Mouse (Mus musculus): ENCODE data around the gene Ms4a4c. TPM values are rescaled to one million over a fixed set of nuclear protein-coding genes. Genes with fewer than 3 reads are reported as not detected.

The Ms4a4c gene
- 0.69 and 1.1 TPM in 2 replicates for polyA plus RNA-seq (2015; fragmentation: Nextera tagmentation; extraction: Ambion mirVana)

DNA sequence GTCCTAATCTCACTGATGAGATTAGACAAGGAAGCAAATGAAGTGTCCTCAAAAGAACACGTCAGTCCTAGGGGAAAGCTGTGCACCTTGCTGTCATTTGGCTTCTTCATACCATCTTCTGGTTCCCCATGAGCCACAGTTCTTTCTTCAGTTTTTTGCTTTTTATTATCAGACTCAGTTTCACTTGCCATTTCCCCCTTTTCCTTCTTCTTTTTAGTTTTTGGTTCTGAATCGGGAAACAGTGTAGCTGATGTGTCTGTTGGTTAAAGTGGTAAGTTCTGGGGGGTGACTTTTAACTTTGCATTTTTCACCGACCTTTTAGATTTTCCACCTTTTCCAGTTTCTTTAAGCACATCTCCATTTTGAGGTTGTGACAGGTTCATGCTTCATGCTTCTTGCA is at the start of gene Ms4a4c:
Gene Ms4a4c (plus strand): TSS at position 244 of the 400 bp plus-strand sequence.
- H3K4me1 ChIP-seq, result no peaks in the 10 kb centered on the region
- no peak within 1 kb of the TSS for H3K27ac ChIP-seq (replicated peaks)
- no peak within 1 kb of the TSS for H3K4me2 ChIP-seq
- ATAC-seq (ENCODE audit: low FRiP score), result no peak
- H3K9me3 ChIP-seq (replicated peaks), result no peaks in the 10 kb centered on the region
- H3K4me3 ChIP-seq (replicated peaks), result no peak within 1 kb of the TSS
- no peaks in the 10 kb centered on the region for H3K27me3 ChIP-seq (replicated peaks)
- no peak within 1 kb of the TSS for H3K9ac ChIP-seq (replicated peaks)
- H3K36me3 ChIP-seq, result no peaks in the 10 kb centered on the region
- 89% methylated on average over 3 of the region's 3 CpGs for WGBS

DNA sequence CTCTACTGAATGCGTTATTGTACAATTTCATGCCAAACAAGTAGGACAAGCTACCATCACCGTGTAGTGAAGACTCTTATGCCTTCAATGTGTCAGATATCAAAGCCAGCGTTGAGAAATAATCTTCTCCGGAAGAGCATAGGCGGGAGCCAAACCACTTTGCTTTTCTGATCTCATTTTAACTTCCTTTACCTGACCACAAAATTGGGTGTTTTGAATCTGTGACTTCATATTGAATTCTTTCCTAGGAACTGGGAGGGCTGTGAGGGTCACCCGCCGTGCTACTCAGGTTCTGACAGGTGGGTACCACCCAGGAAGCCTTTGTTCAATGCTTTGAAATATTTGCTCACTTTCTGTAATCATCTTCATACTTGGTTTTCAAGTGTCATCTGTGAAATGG is 48.8 kb upstream of the Ms4a4c start:
- Histone ChIP-seq H3K4me2 (no peak overlapping the region), H3K9ac (replicated peaks) (no peak overlapping the region), H3K4me3 (replicated peaks) (no peak overlapping the region), H3K27me3 (replicated peaks) (no peaks in the 10 kb centered on the region), H3K36me3 (no peaks in the 10 kb centered on the region), H3K9me3 (replicated peaks) (no peaks in the 10 kb centered on the region), H3K4me1 (no peaks in the 10 kb centered on the region), H3K27ac (replicated peaks) (no peak overlapping the region)
- no peak for ATAC-seq (ENCODE audit: low FRiP score)
- WGBS, result 82% methylated on average over 7 of the region's 7 CpGs

DNA sequence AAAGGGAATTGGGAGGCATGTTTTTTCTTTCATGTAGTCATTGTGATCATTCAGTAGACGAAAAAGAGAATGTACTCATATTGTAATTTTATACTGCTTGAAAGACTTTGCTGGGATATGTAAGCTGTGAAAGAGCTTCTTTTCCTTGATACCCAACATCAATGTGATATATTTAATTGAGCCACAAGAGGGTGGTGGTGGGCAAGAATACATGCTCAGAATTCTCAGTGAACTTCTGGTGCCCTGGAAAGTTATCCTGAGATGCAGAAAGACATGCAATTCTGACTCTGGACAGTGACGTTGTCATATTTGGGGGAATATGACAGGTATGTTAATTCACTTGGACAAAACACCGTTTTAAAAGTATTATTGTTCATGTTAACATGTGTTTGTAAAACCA is 44.5 kb upstream of the Ms4a4c start:
- no peak for ATAC-seq (ENCODE audit: low FRiP score)
- Histone ChIP-seq H3K4me2 (no peak overlapping the region), H3K4me1 (no peaks in the 10 kb centered on the region), H3K27me3 (replicated peaks) (no peaks in the 10 kb centered on the region), H3K36me3 (no peaks in the 10 kb centered on the region), H3K4me3 (replicated peaks) (no peak overlapping the region), H3K9me3 (replicated peaks) (no peaks in the 10 kb centered on the region), H3K27ac (replicated peaks) (no peak overlapping the region), H3K9ac (replicated peaks) (no peak overlapping the region)
- 63% methylated on average over 3 of the region's 3 CpGs for WGBS

DNA sequence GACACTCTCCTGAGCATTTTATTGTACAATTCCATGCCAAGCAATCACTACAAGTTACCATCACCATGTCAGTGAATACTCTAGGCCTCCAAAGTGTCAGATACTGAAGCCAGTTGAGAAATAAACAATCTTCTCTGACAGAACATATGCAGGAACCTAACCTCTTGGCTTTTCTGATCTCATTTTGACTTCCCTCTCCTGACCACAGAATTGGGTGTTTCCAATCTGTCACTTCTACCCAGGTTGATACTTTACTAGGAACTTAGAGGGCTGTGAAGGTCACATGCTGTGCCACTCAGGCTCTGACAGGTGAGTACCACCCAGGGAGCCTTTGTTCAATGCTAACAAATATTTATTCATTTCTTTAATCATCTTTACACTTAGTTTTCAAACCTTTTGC is 42.6 kb upstream of the Ms4a4c start:
- no peak overlapping the region for H3K9ac ChIP-seq (replicated peaks)
- no peak overlapping the region for H3K4me2 ChIP-seq
- H3K27ac ChIP-seq (replicated peaks), result no peak overlapping the region
- ATAC-seq (ENCODE audit: low FRiP score), result no peak
- no peaks in the 10 kb centered on the region for H3K9me3 ChIP-seq (replicated peaks)
- no peaks in the 10 kb centered on the region for H3K4me1 ChIP-seq
- no peaks in the 10 kb centered on the region for H3K27me3 ChIP-seq (replicated peaks)
- no peaks in the 10 kb centered on the region for H3K36me3 ChIP-seq
- H3K4me3 ChIP-seq (replicated peaks), result no peak overlapping the region

GRCm38 (mm10) chr19:11368310-11368709 is 36.3 kb upstream of the Ms4a4c start:
- Histone ChIP-seq H3K27ac (replicated peaks) (no peak overlapping the region), H3K4me3 (replicated peaks) (no peak overlapping the region), H3K9me3 (replicated peaks) (no peaks in the 10 kb centered on the region), H3K4me2 (no peak overlapping the region), H3K27me3 (replicated peaks) (no peaks in the 10 kb centered on the region), H3K9ac (replicated peaks) (no peak overlapping the region), H3K4me1 (no peaks in the 10 kb centered on the region), H3K36me3 (no peaks in the 10 kb centered on the region)
- ATAC-seq (ENCODE audit: low FRiP score), result no peak
- 86% methylated on average over 3 of the region's 3 CpGs for WGBS

- Histone ChIP-seq H3K4me2 (no peak overlapping the region), H3K27me3 (replicated peaks) (no peaks in the 10 kb centered on the region), H3K9ac (replicated peaks) (no peak overlapping the region), H3K27ac (replicated peaks) (no peak overlapping the region), H3K4me1 (no peaks in the 10 kb centered on the region), H3K9me3 (replicated peaks) (no peaks in the 10 kb centered on the region), H3K4me3 (replicated peaks) (no peak overlapping the region), H3K36me3 (no peaks in the 10 kb centered on the region)
- ATAC-seq (ENCODE audit: low FRiP score), result no peak
These were observed 33.4 kb upstream of the Ms4a4c start for GRCm38 (mm10) chr19:11371181-11371580.

- no peak within 1 kb of the TSS for H3K9ac ChIP-seq (replicated peaks)
- no peaks in the 10 kb centered on the region for H3K27me3 ChIP-seq (replicated peaks)
- no peak for ATAC-seq (ENCODE audit: low FRiP score)
- H3K4me2 ChIP-seq, result no peak within 1 kb of the TSS
- H3K4me1 ChIP-seq, result no peaks in the 10 kb centered on the region
- no peaks in the 10 kb centered on the region for H3K36me3 ChIP-seq
- no peak within 1 kb of the TSS for H3K4me3 ChIP-seq (replicated peaks)
- H3K27ac ChIP-seq (replicated peaks), result no peak within 1 kb of the TSS
- WGBS, result 82% methylated on average over 2 of the region's 2 CpGs
- H3K9me3 ChIP-seq (replicated peaks), result no peaks in the 10 kb centered on the region
These were observed 29.3 kb upstream of the Ms4a4c start, which contains the start of gene Ms4a4a for GRCm38 (mm10) chr19:11375273-11375672. Gene Ms4a4a, plus strand, starts transcription at chr19:11375523.

GRCm38 (mm10) chr19:11376399-11376798 is 28.2 kb upstream of the Ms4a4c start:
- no peaks in the 10 kb centered on the region for H3K9me3 ChIP-seq (replicated peaks)
- H3K4me3 ChIP-seq (replicated peaks), result no peak overlapping the region
- H3K4me2 ChIP-seq, result no peak overlapping the region
- no peak overlapping the region for H3K27ac ChIP-seq (replicated peaks)
- H3K27me3 ChIP-seq (replicated peaks), result no peaks in the 10 kb centered on the region
- no peaks in the 10 kb centered on the region for H3K36me3 ChIP-seq
- no peaks in the 10 kb centered on the region for H3K4me1 ChIP-seq
- ATAC-seq (ENCODE audit: low FRiP score), result no peak
- no peak overlapping the region for H3K9ac ChIP-seq (replicated peaks)
- 81% methylated on average over 2 of the region's 2 CpGs for WGBS

GRCm38 (mm10) chr19:11387109-11387508 is 17.5 kb upstream of the Ms4a4c start:
- H3K4me2 ChIP-seq, result no peak overlapping the region
- no peak overlapping the region for H3K27ac ChIP-seq (replicated peaks)
- H3K9ac ChIP-seq (replicated peaks), result no peak overlapping the region
- H3K27me3 ChIP-seq (replicated peaks), result no peaks in the 10 kb centered on the region
- H3K9me3 ChIP-seq (replicated peaks), result no peaks in the 10 kb centered on the region
- no peak overlapping the region for H3K4me3 ChIP-seq (replicated peaks)
- H3K36me3 ChIP-seq, result no peaks in the 10 kb centered on the region
- no peaks in the 10 kb centered on the region for H3K4me1 ChIP-seq
- WGBS, result 85% methylated on average over 2 of the region's 2 CpGs
- no peak for ATAC-seq (ENCODE audit: low FRiP score)

DNA sequence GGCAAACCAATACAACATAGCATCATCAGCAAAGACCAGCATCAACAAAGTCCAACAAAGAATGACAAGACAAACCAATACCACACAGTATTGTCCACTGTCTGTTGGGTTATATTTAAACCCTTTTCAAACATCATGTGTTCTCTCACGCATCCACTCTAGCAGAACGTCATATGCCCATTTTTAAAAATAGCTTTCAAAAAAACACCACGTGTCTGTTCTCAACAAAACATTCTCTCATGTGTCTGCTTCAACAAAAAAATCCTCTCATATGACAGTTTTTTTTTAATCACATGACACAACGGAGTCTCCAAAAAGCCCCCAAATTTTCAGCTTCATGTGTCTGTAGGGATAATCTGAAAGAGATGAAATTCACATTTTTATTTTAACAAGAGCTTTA is 16.9 kb upstream of the Ms4a4c start:
- 90% methylated on average over 4 of the region's 4 CpGs for WGBS

DNA sequence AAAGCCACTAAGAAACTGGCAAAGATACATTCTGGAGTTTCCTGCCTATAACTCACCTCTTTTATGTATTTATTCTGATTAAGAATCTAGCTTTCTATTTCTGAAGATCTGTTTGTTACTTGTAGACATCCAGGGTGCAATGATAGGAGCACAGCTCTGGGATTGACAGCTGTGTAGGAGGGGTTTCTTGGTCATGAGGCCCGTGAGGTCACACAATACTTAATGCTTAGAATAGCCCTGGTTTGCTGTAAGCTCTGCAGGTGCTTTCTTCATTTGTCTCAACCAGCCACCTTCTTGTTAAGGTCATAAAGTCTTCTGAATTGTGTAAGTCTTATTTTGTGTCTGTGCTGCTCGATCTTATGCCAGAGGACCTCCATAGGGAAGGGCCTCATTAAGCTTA is 15.6 kb upstream of the Ms4a4c start:
- Histone ChIP-seq H3K27ac (replicated peaks) (no peak overlapping the region), H3K4me3 (replicated peaks) (no peak overlapping the region), H3K36me3 (no peaks in the 10 kb centered on the region), H3K9ac (replicated peaks) (no peak overlapping the region), H3K4me2 (no peak overlapping the region), H3K9me3 (replicated peaks) (no peaks in the 10 kb centered on the region), H3K4me1 (no peaks in the 10 kb centered on the region), H3K27me3 (replicated peaks) (no peaks in the 10 kb centered on the region)
- 78% methylated on average over 2 of the region's 2 CpGs for WGBS
- ATAC-seq (ENCODE audit: low FRiP score), result no peak

More for the DNA sequence above, 16.9 kb upstream of the Ms4a4c start:
- Histone ChIP-seq H3K36me3 (no peaks in the 10 kb centered on the region), H3K27ac (replicated peaks) (no peak overlapping the region), H3K4me2 (no peak overlapping the region), H3K9me3 (replicated peaks) (no peaks in the 10 kb centered on the region), H3K4me3 (replicated peaks) (no peak overlapping the region), H3K9ac (replicated peaks) (no peak overlapping the region), H3K27me3 (replicated peaks) (no peaks in the 10 kb centered on the region), H3K4me1 (no peaks in the 10 kb centered on the region)
- ATAC-seq (ENCODE audit: low FRiP score), result no peak

DNA sequence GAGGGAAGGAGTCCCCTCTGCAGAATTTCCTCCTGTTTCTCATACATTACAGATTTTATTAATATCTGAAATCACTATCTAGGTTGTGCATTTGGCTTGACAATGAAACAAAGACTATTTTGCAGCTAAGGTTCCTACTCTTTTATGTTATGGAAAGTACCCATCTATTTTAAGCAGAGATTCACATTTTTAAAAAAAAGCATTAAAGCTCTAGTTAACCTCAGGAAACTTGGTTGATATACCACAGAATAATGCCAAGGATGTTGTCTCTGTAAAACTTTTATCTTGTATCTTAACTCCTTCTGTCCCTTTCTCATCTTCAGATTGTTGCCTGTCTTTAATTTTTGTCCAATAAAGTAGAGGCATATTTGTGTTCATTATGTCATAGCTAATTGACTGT is 8.8 kb upstream of the Ms4a4c start:
- no peaks in the 10 kb centered on the region for H3K9me3 ChIP-seq (replicated peaks)
- H3K4me1 ChIP-seq, result no peaks in the 10 kb centered on the region
- no peak for ATAC-seq (ENCODE audit: low FRiP score)

DNA sequence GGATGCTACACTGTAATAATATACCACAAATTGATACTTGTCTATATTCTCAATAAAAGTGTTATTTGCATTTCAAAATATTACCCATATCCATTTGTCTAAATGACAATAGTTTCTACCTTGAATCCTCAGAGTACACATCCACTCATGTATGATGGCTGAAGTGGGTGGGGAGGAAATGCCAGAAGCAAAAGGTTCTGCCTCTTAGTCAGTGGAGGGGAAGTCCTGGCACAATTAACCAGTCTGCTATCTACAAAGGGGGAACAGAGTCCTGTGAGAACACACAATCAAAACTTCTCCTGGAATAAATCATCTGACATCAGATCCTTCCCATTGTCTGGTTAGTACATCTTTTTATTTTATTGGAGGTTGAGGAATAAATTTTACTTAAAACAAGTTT is 2.9 kb downstream of the Ms4a4c start:
- H3K4me2 ChIP-seq, result no peak overlapping the region
- H3K27ac ChIP-seq (replicated peaks), result no peak overlapping the region
- no peaks in the 10 kb centered on the region for H3K4me1 ChIP-seq
- no peak overlapping the region for H3K4me3 ChIP-seq (replicated peaks)
- no peaks in the 10 kb centered on the region for H3K27me3 ChIP-seq (replicated peaks)
- no peaks in the 10 kb centered on the region for H3K9me3 ChIP-seq (replicated peaks)
- no peak overlapping the region for H3K9ac ChIP-seq (replicated peaks)
- ATAC-seq (ENCODE audit: low FRiP score), result no peak
- H3K36me3 ChIP-seq, result no peaks in the 10 kb centered on the region

More for the DNA sequence above, 8.8 kb upstream of the Ms4a4c start:
- Histone ChIP-seq H3K27ac (replicated peaks) (no peak overlapping the region), H3K27me3 (replicated peaks) (no peaks in the 10 kb centered on the region), H3K4me2 (no peak overlapping the region), H3K4me3 (replicated peaks) (no peak overlapping the region), H3K9ac (replicated peaks) (no peak overlapping the region), H3K36me3 (no peaks in the 10 kb centered on the region)

Data from neural tube, embryonic 15.5 days (tissue).